Mouse (Mus musculus) testis, adult 2 months (tissue): ENCODE results near the gene Txlng. TPM values are rescaled to one million over a fixed set of nuclear protein-coding genes. Genes with fewer than 3 reads are reported as not detected.

Experiments
- H3K27ac ChIP-seq: fragments of 200-500 bp; 2 replicates; pipeline ENCODE4 v1.5.1; 2012; ENCODE audit warnings: low read depth, low read length; ENCODE audit not compliant: control insufficient read depth, insufficient read depth
- H3K27me3 ChIP-seq: fragments of 200-500 bp; 2 replicates; pipeline ENCODE4 v1.6.1; 2012; ENCODE audit warnings: mild to moderate bottlenecking, low read length, moderate library complexity; ENCODE audit not compliant: control insufficient read depth, insufficient read depth
- H3K36me3 ChIP-seq: fragments of 200-500 bp; 2 replicates; pipeline ENCODE4 v1.6.1; 2012; ENCODE audit warnings: mild to moderate bottlenecking, low read length; ENCODE audit not compliant: control insufficient read depth, insufficient read depth
- H3K4me1 ChIP-seq: fragments of 200-500 bp; 2 replicates; pipeline ENCODE4 v1.6.1; 2012; ENCODE audit warnings: low read length; ENCODE audit not compliant: control insufficient read depth, insufficient read depth
- H3K4me3 ChIP-seq: fragments of 200-500 bp; 2 replicates; pipeline ENCODE4 v1.5.1; 2012; ENCODE audit warnings: low read depth, mild to moderate bottlenecking, low read length, moderate library complexity, mixed read lengths; ENCODE audit not compliant: control insufficient read depth
- CTCF ChIP-seq: fragments of 200-500 bp; IDR thresholded peaks from 2 replicates; pipeline ENCODE4 v1.5.1; 2012; ENCODE audit warnings: low read depth, mild to moderate bottlenecking, inconsistent platforms, low read length, moderate library complexity; ENCODE audit not compliant: control insufficient read depth, insufficient read depth, insufficient replicate concordance
- POLR2A ChIP-seq: fragments of 200-500 bp; IDR thresholded peaks from 2 replicates; pipeline ENCODE4 v1.6.1; 2012; ENCODE audit warnings: low read depth, mild to moderate bottlenecking, inconsistent platforms, low read length, moderate library complexity; ENCODE audit not compliant: control insufficient read depth
- polyA plus RNA-seq: library from polyadenylated mRNA; depleted of rRNA; stranded (reverse); fragments of >200 nt; gene quantifications from 2 replicates; pipeline ENCODE4 v1.2.3, GENCODE M21; 2012; rRNA removed

The Txlng gene
- 1.3 and 1.7 TPM in 2 replicates for polyA plus RNA-seq

DNA sequence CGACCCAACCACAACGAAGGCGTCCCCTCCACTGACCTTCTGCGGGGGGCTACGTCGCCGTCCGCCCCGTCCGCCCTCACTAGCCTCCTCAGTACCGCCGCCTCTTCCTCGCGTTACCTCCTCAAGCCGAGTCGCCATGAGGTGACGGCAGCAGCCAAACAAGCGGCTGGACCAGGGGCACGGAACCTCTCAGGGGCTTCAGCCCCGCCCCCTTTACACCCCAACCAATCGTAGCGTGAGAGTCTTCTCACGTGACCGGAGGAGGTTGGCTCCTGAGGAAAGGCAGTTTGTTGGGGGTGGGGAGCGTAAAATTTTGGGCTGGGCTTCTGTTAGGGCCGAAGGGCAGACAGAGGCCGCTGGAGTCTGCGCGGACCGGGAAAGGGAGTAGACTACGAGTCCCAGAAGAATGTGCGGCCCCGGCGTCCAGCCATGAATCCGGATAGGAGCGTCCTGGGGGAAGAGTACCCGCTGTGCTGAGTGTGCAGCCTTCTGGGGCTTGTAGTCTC is at the start of gene Txlng:
Gene Txlng, minus strand, starts transcription at position 252 of the 506 bp plus-strand sequence.
- Histone ChIP-seq H3K4me1 (no peaks in the 10 kb centered on the region), H3K4me3 (peak within 1 kb of the TSS; percentile 94), H3K36me3 (no peaks in the 10 kb centered on the region), H3K27me3 (no peaks in the 10 kb centered on the region), H3K27ac (peak within 1 kb of the TSS; percentile 96)
- TF ChIP-seq CTCF (no peak), POLR2A (peak; percentile 84; the same call in 1 of the 2 replicates)

DNA sequence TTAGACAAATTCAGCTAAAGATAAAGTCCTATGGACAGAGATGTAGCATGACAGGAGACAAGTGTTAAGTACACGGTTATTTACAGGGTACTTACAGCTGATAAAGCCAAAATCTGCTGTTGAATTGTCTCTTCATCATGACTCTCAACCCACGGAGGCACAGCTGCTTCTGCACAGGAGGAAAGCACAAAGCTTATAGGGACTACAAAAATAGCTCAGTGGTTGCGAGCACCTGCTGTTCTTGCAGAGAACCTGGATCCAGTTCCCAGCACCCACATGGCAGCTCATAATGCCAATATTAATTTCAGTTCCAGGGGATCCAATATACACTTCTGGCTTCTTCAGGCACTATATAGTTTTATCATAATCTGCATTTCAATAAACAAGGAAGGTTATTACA is 49.0 kb upstream of the Txlng start:
- no peaks in the 10 kb centered on the region for H3K4me1 ChIP-seq
- no peak overlapping the region for H3K4me3 ChIP-seq
- TF ChIP-seq CTCF: no peak
- TF ChIP-seq POLR2A: no peak
- H3K27me3 ChIP-seq: no peaks in the 10 kb centered on the region
- no peaks in the 10 kb centered on the region for H3K36me3 ChIP-seq
- H3K27ac ChIP-seq: no peak overlapping the region

DNA sequence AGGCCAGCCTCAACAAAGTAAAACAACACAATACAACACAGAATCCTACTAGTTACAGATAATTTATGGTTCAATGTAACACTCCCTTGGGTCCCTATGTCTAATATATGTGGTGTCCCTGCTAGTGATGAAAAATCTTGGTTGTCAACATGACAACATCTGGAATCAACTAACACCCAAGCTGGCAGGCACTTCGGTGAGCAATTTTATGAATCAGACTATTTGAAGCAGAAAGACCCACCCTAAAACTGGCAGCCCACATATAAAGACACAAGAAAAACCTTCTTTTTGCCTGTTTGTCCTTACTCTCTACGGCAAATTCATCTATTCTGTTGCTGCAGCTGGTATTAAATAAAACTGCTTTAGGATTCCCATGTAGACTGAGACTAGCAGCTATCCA is 44.5 kb upstream of the Txlng start:
- H3K4me3 ChIP-seq: no peak overlapping the region
- TF ChIP-seq POLR2A (no peak), CTCF (no peak)
- H3K36me3 ChIP-seq: no peaks in the 10 kb centered on the region
- no peak overlapping the region for H3K27ac ChIP-seq
- H3K4me1 ChIP-seq: no peaks in the 10 kb centered on the region
- no peaks in the 10 kb centered on the region for H3K27me3 ChIP-seq

DNA sequence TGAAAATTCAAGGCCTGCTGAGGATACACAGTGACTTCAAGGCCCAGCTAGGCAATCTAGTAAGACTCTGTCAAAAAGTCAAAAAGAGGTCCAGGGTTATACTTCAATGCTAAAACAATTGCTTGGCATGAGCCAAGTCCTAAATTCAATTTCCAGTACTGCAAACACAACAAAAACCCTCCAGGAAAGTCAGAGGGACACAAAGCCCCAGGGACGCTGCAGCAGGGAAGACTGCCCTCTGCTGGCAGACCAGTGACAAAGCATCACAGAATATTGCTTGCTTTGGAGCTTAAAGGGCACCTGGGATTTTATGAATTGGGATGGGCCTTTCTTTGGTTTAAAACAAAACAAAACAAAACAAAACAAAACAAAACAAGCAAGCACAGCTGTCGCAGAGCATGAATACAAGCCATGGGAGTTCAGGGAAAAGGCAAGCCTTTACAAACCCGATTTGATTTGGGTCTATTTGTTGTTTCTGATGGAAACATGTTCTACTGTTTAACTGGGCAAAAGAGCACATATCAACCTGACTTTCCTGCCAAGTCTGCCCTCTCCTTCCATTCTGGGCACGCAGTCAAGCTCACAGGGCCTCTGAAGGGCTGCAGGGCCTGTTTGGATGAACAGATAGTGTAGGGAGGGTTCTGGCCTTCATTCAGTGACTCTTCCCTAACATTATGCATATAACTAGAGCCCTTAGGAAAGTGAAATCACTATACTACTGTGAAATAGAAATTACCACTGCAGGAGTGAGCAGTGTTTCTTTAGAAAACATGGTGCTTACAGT is 42.7 kb upstream of the Txlng start:
- H3K4me3 ChIP-seq: no peak overlapping the region
- no peaks in the 10 kb centered on the region for H3K36me3 ChIP-seq
- H3K4me1 ChIP-seq: no peaks in the 10 kb centered on the region
- H3K27me3 ChIP-seq: no peaks in the 10 kb centered on the region
- H3K27ac ChIP-seq: no peak overlapping the region
- TF ChIP-seq CTCF (peak; percentile 53; the same call in 1 of the 2 replicates), POLR2A (no peak)

DNA sequence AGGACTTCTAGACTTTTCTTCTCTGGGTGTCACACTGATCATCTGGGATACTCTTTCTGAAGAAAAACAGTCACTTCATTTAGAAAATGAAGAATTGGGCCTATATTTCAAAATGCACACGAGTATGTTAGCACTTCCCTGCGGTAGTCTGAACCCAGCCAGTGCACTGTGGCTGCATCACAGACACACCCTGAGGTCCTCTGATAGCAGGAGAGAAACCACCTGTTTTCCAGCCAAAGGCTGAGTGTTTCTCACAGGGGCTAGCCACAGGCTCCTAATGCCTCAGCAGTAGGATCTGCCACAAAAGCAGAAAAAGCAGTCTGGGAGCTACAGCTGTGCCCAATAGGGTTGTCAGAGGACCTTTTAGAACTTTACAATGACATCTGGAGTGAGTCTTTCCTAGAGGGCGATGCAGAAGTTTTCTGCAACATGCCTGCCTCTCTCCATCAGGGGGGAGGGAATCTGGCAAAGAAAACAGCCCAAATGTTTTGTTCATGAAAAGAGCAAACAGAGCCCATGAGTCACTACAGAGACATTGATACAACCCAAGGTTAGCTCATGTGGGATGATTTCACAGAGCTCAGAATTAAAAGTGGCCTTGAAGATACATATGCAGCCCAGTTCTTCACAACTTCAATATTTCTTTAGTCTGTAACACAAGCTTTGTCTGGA is 39.2 kb upstream of the Txlng start:
- Histone ChIP-seq H3K4me1 (no peaks in the 10 kb centered on the region), H3K36me3 (no peaks in the 10 kb centered on the region), H3K27ac (no peak overlapping the region), H3K4me3 (no peak overlapping the region), H3K27me3 (no peaks in the 10 kb centered on the region)
- TF ChIP-seq POLR2A (no peak), CTCF (no peak)

DNA sequence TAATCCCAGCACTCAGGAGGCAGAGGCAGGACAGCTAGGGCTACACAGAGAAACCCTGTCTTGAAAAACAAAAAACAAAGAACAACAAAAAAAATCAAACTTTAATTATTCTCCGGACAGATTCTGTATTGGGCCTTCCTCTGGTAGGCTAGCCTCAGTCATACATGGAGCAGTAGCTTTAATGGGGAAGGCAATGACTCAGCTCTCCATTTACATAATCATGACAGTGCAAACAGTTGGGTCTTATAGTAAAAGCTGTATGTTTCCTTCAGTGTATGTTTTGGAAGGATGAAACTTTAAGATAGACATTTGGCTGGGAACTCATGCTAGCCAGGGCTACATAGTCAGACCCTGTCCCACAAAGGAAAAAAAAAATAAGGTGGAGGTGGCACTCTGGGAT is 19.4 kb upstream of the Txlng start:
- TF ChIP-seq POLR2A (no peak), CTCF (no peak)
- Histone ChIP-seq H3K27me3 (no peaks in the 10 kb centered on the region), H3K4me1 (no peaks in the 10 kb centered on the region), H3K36me3 (no peaks in the 10 kb centered on the region), H3K27ac (no peak overlapping the region), H3K4me3 (no peak overlapping the region)

DNA sequence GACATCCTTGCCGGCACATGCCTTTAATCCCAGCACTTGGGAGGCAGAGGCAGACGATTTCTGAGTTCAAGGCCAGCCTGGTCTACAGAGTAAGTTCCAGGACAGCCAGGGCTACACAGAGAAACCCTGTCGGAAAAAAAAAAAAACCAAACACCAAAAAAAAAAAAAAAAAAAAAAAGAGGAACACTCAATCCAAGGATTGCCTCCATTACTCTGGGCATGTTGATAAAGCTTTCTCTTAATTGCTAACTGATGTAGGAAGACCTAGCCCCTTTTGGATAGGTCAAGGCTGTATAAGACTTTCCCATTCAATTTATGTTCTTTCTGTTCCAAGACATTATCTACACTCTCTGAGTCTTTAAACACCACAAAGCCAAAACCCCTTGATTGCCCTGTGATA is 16.3 kb upstream of the Txlng start:
- TF ChIP-seq POLR2A: no peak
- no peaks in the 10 kb centered on the region for H3K4me1 ChIP-seq
- H3K4me3 ChIP-seq: no peak overlapping the region
- H3K27me3 ChIP-seq: no peaks in the 10 kb centered on the region
- no peak overlapping the region for H3K27ac ChIP-seq
- no peaks in the 10 kb centered on the region for H3K36me3 ChIP-seq
